Mouse (Mus musculus): ENCODE data around the gene Tssc4.

GRCm38 (mm10) chr7:143020764-143021163, 48.3 kb upstream of the Tssc4 start:
- no peak for TF ChIP-seq CTCF (IDR thresholded peaks at IDR 0.05; ENCODE audit: borderline replicate concordance, insufficient read depth, low read length)
- TF ChIP-seq POLR2A (IDR thresholded peaks at IDR 0.05; ENCODE audit: low read depth, low read length) = no peak
